22 mouse cellular contexts compared by ENCODE assay signal in the genomic region with DNA sequence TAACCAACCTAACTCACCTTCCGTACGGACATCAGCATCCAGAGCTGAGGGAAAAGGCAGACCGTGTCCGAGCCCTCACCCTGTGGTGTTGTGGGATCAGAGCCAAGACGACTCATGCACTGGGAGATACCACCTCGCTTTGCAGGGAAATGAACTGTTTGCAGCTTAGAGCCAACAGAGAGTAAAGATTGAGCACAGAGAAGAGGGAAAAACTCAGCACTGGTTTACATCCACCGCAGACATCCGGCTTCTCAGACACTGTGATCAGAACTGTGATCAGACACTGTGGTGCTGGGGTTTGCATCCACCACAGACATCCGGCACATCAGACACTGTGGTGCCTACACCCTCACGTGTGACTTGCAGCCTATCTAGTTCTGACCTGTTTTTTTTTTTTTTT. TPM values are rescaled to one million over a fixed set of nuclear protein-coding genes. Genes with fewer than 3 reads are reported as not detected.
DNase-seq lines count a peak whose midpoint lies in the region; ATAC-seq and TF ChIP-seq lines count a peak whose summit lies in the region.
"Not testable (repeated sequence)": the region's sequence is repeated elsewhere in the genome, so short reads cannot be mapped to it uniquely, and the experiment has no call there.
"Had no signal": no experiment of that assay in that cellular context is flagged by ENCODE, and none has a peak within 500 bp of the region (broad histone marks: within the 10 kb centered on the region; RNA-seq: fewer than 3 reads in every experiment).

No protein-coding gene starts in this region.

- H3K4me3 ChIP-seq in heart, postnatal 0 days (ENCODE audit: low read depth, low read length); midbrain, postnatal 0 days (ENCODE audit: low read depth, low read length); stomach, postnatal 0 days (ENCODE audit: low read depth, low read length): not testable (repeated sequence)

- not testable (repeated sequence) for TF ChIP-seq EP300 in heart, postnatal 0 days (IDR thresholded peaks at IDR 0.05; ENCODE audit: low read depth); stomach, postnatal 0 days (optimal IDR thresholded peaks at IDR 0.05)

- not testable (repeated sequence) for TF ChIP-seq CTCF in heart, postnatal 0 days (IDR thresholded peaks at IDR 0.05; ENCODE audit: low read depth); midbrain, postnatal 0 days (IDR thresholded peaks at IDR 0.05); stomach, postnatal 0 days (IDR thresholded peaks at IDR 0.05; ENCODE audit: low read depth)

- not testable (repeated sequence) for H3K27me3 ChIP-seq in heart, postnatal 0 days (ENCODE audit: control insufficient read depth, insufficient read depth, low read length); midbrain, postnatal 0 days (ENCODE audit: insufficient read depth, low read length); stomach, postnatal 0 days (ENCODE audit: control insufficient read depth, insufficient read depth, low read length)

- DNase-seq in CD4-positive helper T cell, adult 2 months (ENCODE audit: low read depth, low spot score) = peak; percentile 84
- peak; percentile 91 for DNase-seq in T-cell, adult 2 months (ENCODE audit: low spot score)
- DNase-seq in cerebellum, postnatal 25 days = peak; percentile 50 to 67
- DNase-seq in heart, postnatal 0 days (ENCODE audit: low spot score) = peak; percentile 23
- peak; percentile 67 for DNase-seq in left cerebral cortex, postnatal 4 days
- peak; percentile 22 for DNase-seq in midbrain, postnatal 0 days (ENCODE audit: low spot score)
- DNase-seq in stomach, postnatal 0 days (ENCODE audit: low spot score) = peak; percentile 37
- DNase-seq in thymus, postnatal 4 days = peak; percentile 61

- 32% methylated on average over 10 of the region's 10 CpGs for WGBS in heart, postnatal 0 days
- 69% methylated on average over 9 of the region's 10 CpGs for WGBS in midbrain, postnatal 0 days
- WGBS in stomach, postnatal 0 days = 54% methylated on average over 10 of the region's 10 CpGs

- not testable (repeated sequence) for H3K36me3 ChIP-seq in heart, postnatal 0 days (replicated peaks; ENCODE audit: control insufficient read depth, insufficient read depth, low read length); midbrain, postnatal 0 days (ENCODE audit: insufficient read depth, low read length); stomach, postnatal 0 days (ENCODE audit: control insufficient read depth, insufficient read depth, low read length)

- not testable (repeated sequence) for H3K4me2 ChIP-seq in heart, postnatal 0 days (ENCODE audit: low read depth, low read length); midbrain, postnatal 0 days (ENCODE audit: low read depth, low read length, poor library complexity, severe bottlenecking); stomach, postnatal 0 days (replicated peaks; ENCODE audit: low read depth)

- not testable (repeated sequence) for H3K9ac ChIP-seq in heart, postnatal 0 days (replicated peaks; ENCODE audit: low read depth, low read length); midbrain, postnatal 0 days (replicated peaks; ENCODE audit: low read length, poor library complexity, severe bottlenecking); stomach, postnatal 0 days (ENCODE audit: low read length)

- not testable (repeated sequence) for H3K4me1 ChIP-seq in heart, postnatal 0 days (ENCODE audit: control insufficient read depth, insufficient read depth); midbrain, postnatal 0 days (ENCODE audit: insufficient read depth, low read length); stomach, postnatal 0 days (replicated peaks; ENCODE audit: control insufficient read depth, insufficient read depth)

- intact Hi-C loops in left cerebral cortex, postnatal 4 days (cut with DNase I) = not testable (repeated sequence)

- H3K27ac ChIP-seq in heart, postnatal 0 days (ENCODE audit: low read depth); midbrain, postnatal 0 days (ENCODE audit: low read depth, low read length); stomach, postnatal 0 days (replicated peaks): not testable (repeated sequence)

- ATAC-seq in heart, postnatal 0 days (ENCODE audit: insufficient read depth, low read depth) = peak; percentile 47; the same call in 1 of the 2 replicates
- ATAC-seq in midbrain, postnatal 0 days (ENCODE audit: low FRiP score) = not testable (repeated sequence)
- peak; percentile 18; the same call in 1 of the 2 replicates for ATAC-seq in stomach, postnatal 0 days (ENCODE audit: low FRiP score, low TSS enrichment)

- not testable (repeated sequence) for H3K9me3 ChIP-seq in heart, postnatal 0 days (replicated peaks; ENCODE audit: control insufficient read depth, low read length); midbrain, postnatal 0 days (ENCODE audit: low read length); stomach, postnatal 0 days (ENCODE audit: control insufficient read depth, low read length)

RNA-seq across cellular contexts. Expression of gene Apol9a, which starts 4.6 kb away (rescaled TPM):
- 0.12 TPM in 1 of 2 replicates, not detected in the other for total RNA-seq in heart, postnatal 0 days (2014; rRNA removed; ENCODE audit: low replicate concordance)
- 0.45 and 0.52 TPM in 2 replicates for polyA plus RNA-seq in heart, postnatal 0 days (2015; fragmentation: Nextera tagmentation; extraction: Ambion mirVana)
- under 1 TPM in 1 of 2 experiments, not detected in 1; 0.22 TPM for total RNA-seq in left cerebral cortex, postnatal 4 days (2021)
- total RNA-seq in midbrain, postnatal 0 days (2014; rRNA removed) = 0.16 and 0.42 TPM in 2 replicates
- polyA plus RNA-seq in midbrain, postnatal 0 days (2015; fragmentation: Nextera tagmentation; extraction: Ambion mirVana) = 0.39 and 0.80 TPM in 2 replicates
- polyA plus RNA-seq in stomach, postnatal 0 days (2015; fragmentation: Nextera tagmentation; extraction: Ambion mirVana) = 2.3 and 3.1 TPM in 2 replicates
- total RNA-seq: gastrocnemius, adult 18-20 months; layer of hippocampus, postnatal 25 days; left cerebral cortex, postnatal 25 days; megakaryocyte progenitor cell, adult 5-6 weeks had no signal
- polyA plus RNA-seq: embryonic facial prominence, embryonic 13.5 days; hindbrain, embryonic 12.5 days; midbrain, embryonic 14.5 days; neural tube, embryonic 11.5 days; stomach, embryonic 16.5 days had no signal

RNA-seq across cellular contexts. Expression of gene Apol7a, which starts 7.5 kb away (rescaled TPM):
- 1.3 TPM in 1 of 2 replicates, not detected in the other for total RNA-seq in heart, postnatal 0 days (2014; rRNA removed; ENCODE audit: low replicate concordance)
- 0.20 and 0.27 TPM in 2 replicates for polyA plus RNA-seq in heart, postnatal 0 days (2015; fragmentation: Nextera tagmentation; extraction: Ambion mirVana)
- total RNA-seq in left cerebral cortex, postnatal 4 days (2021) = not detected
- not detected in 2 replicates for total RNA-seq in midbrain, postnatal 0 days (2014; rRNA removed)
- not detected in 2 replicates for polyA plus RNA-seq in midbrain, postnatal 0 days (2015; fragmentation: Nextera tagmentation; extraction: Ambion mirVana)
- polyA plus RNA-seq in stomach, postnatal 0 days (2015; fragmentation: Nextera tagmentation; extraction: Ambion mirVana) = 12.7 and 14.5 TPM in 2 replicates
- total RNA-seq: forebrain, postnatal 0 days; layer of hippocampus, postnatal 25 days; megakaryocyte progenitor cell, adult 5-6 weeks had no signal
- polyA plus RNA-seq: brain, embryonic 14.5 days; embryonic facial prominence, embryonic 13.5 days; forebrain, postnatal 0 days; hindbrain, embryonic 12.5 days; midbrain, embryonic 14.5 days; neural tube, embryonic 11.5 days had no signal

RNA-seq across cellular contexts. Expression of gene Apol7b, which starts 40.9 kb away (rescaled TPM):
- not detected in 2 replicates for total RNA-seq in heart, postnatal 0 days (2014; rRNA removed; ENCODE audit: low replicate concordance)
- not detected in 2 replicates for polyA plus RNA-seq in heart, postnatal 0 days (2015; fragmentation: Nextera tagmentation; extraction: Ambion mirVana)
- not detected for total RNA-seq in left cerebral cortex, postnatal 4 days (2021)
- not detected in 2 replicates for total RNA-seq in midbrain, postnatal 0 days (2014; rRNA removed)
- polyA plus RNA-seq in midbrain, postnatal 0 days (2015; fragmentation: Nextera tagmentation; extraction: Ambion mirVana) = not detected in 2 replicates
- polyA plus RNA-seq in stomach, postnatal 0 days (2015; fragmentation: Nextera tagmentation; extraction: Ambion mirVana) = 0.15 TPM in 1 of 2 replicates, not detected in the other
- total RNA-seq: adrenal gland, adult 18-20 months; forebrain, postnatal 0 days; layer of hippocampus, postnatal 25 days; megakaryocyte progenitor cell, adult 5-6 weeks had no signal
- polyA plus RNA-seq: brain, embryonic 14.5 days; embryonic facial prominence, embryonic 13.5 days; heart, embryonic 13.5 days; hindbrain, embryonic 12.5 days; liver, postnatal 0 days; midbrain, embryonic 14.5 days; neural tube, embryonic 11.5 days had no signal

Comparison
In these comparisons a context has a peak if more than half of its experiments do, and no peak if none do; other contexts are left out.
1. DNase-seq: peak in every context shown above with its lines; median percentile 91 in T-cell, adult 2 months; 84 in CD4-positive helper T cell, adult 2 months; 67 in left cerebral cortex, postnatal 4 days; 61 in thymus, postnatal 4 days; 58 in cerebellum, postnatal 25 days; 37 in stomach, postnatal 0 days; 23 in heart, postnatal 0 days; 22 in midbrain, postnatal 0 days.